8 mouse cellular contexts compared by ENCODE assay signal in the genomic region with DNA sequence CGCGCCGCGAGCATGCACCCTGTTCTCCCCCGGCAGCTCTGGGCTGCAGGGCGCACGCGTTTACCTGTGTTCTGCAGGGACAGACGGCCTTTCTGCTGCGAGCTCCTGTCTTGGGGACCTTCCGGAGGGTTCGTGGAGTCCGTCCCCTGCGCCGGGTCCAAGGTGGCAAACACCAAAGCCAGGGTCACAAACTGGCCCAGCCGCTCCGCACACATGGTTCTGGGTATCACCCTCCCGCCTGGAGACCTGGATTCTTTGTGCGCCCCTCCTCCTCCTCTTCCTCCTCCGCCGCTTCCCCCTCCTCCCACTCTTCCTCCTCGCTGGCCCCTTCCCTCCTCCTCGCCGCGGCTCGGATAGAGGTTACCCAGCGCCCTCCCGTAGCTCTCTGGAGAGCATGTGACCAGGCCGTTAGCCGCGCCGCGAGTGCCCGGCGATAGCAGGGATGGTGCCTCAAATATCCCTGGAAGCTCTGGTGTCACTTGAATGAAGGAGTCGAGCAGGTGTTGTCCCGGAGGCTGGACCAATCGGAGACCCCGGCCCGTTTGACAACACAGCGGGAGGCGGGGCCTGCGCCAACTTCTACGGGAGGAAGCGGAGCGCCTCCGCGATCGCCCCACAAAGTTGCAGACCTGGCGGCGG. TPM values are rescaled to one million over a fixed set of nuclear protein-coding genes. Genes with fewer than 3 reads are reported as not detected.
A peak's percentile ranks its signal among the peaks of the same experiment; 100 is the strongest.
DNase-seq lines count a peak whose midpoint lies in the region; ATAC-seq and TF ChIP-seq lines count a peak whose summit lies in the region.

Stc2 (minus strand) TSS at position 427 of the 639 bp plus-strand sequence.

- H3K27ac ChIP-seq in limb, embryonic 14.5 days (replicated peaks; ENCODE audit: low read depth, low read length) = peak within 1 kb of the TSS; percentile 8; the same call in 1 of the 2 replicates

- peaks cover 10% of the 10 kb centered on the region; the same call in 1 of the 2 replicates for H3K4me1 ChIP-seq in limb, embryonic 14.5 days (ENCODE audit: control insufficient read depth, insufficient read depth, low read length)

- peak; percentile 88 for ATAC-seq in limb, embryonic 14.5 days (ENCODE audit: low FRiP score, low read depth)

- peaks cover 7% of the 10 kb centered on the region for H3K79me2 ChIP-seq in myocyte (ENCODE audit: control insufficient read depth, insufficient read depth)

- H3K9me3 ChIP-seq in limb, embryonic 14.5 days (ENCODE audit: control insufficient read depth, low read length) = no peaks in the 10 kb centered on the region

- WGBS in limb, embryonic 14.5 days = under 1% methylated on average over 34 of the region's 51 CpGs

- no peaks in the 10 kb centered on the region for H3K36me3 ChIP-seq in limb, embryonic 14.5 days (ENCODE audit: control insufficient read depth, insufficient read depth, low read length)
- no peaks in the 10 kb centered on the region for H3K36me3 ChIP-seq in myocyte (ENCODE audit: control insufficient read depth, insufficient read depth)

- no peak for TF ChIP-seq POLR2A in limb, embryonic 14.5 days (IDR thresholded peaks at IDR 0.05; ENCODE audit: borderline replicate concordance, extremely low read depth, insufficient read depth, insufficient read length)
- peak; percentile 86 for TF ChIP-seq POLR2A in myocyte (IDR thresholded peaks at IDR 0.05; ENCODE audit: insufficient read length, low read depth)

- peak within 1 kb of the TSS; percentile 47 for H3K9ac ChIP-seq in limb, embryonic 14.5 days (ENCODE audit: low read depth, low read length, severe bottlenecking)

- peak within 1 kb of the TSS; percentile 83 for H3ac ChIP-seq in myocyte (ENCODE audit: control insufficient read depth, insufficient read length)

- H3K27me3 ChIP-seq in limb, embryonic 14.5 days (ENCODE audit: control insufficient read depth, insufficient read depth, low read length) = peaks cover 50% of the 10 kb centered on the region
- no peaks in the 10 kb centered on the region for H3K27me3 ChIP-seq in myocyte (ENCODE audit: control insufficient read depth, insufficient read depth, insufficient read length)

- peak within 1 kb of the TSS; percentile 98 for H3K4me2 ChIP-seq in limb, embryonic 14.5 days (replicated peaks; ENCODE audit: low read depth, low read length, severe bottlenecking)
- H3K4me2 ChIP-seq in myocyte (ENCODE audit: low read depth) = peak within 1 kb of the TSS; percentile 87

- peak; percentile 40 to 70 for DNase-seq in cerebellum, postnatal 4 days (ENCODE audit: low spot score in 2 of 2)
- no peak for DNase-seq in cerebellum, adult 11 months
- DNase-seq in embryo, embryonic 9.5 days (ENCODE audit: extremely low spot score) = peak; percentile 86
- DNase-seq in heart, adult 18-20 months = peak; percentile 86 to 88
- DNase-seq in kidney, adult 18-20 months = peak; percentile 62
- DNase-seq in limb, embryonic 14.5 days (ENCODE audit: low spot score) = peak; percentile 73
- DNase-seq in testis, postnatal 14 days (ENCODE audit: low spot score) = peak; percentile 81

- peak within 1 kb of the TSS; percentile 57 for H3K4me3 ChIP-seq in limb, embryonic 14.5 days (replicated peaks; ENCODE audit: low read length)
- H3K4me3 ChIP-seq in myocyte = peak within 1 kb of the TSS; percentile 95

TF ChIP-seq in myocyte, 11 proteins besides CTCF, POLR2A, EP300 and RAD21:
- no peak for TF ChIP-seq TCF3 (IDR thresholded peaks at IDR 0.05; ENCODE audit: insufficient read length, low read depth)
- no peak for TF ChIP-seq E2F4 (IDR thresholded peaks at IDR 0.05; ENCODE audit: insufficient read depth)
- peak; percentile 12 for TF ChIP-seq REST (IDR thresholded peaks at IDR 0.05; ENCODE audit: insufficient read depth, insufficient read length)
- peak; percentile 25 to 94 (median 94) for TF ChIP-seq MYOD1 (IDR thresholded peaks at IDR 0.05; ENCODE audit: control insufficient read depth in 1 of 3, insufficient read length in 2 of 3, low read depth in 2 of 3)
- peak; percentile 79 for TF ChIP-seq POLR2AphosphoS2 (IDR thresholded peaks at IDR 0.05; ENCODE audit: insufficient read length, low read depth)
- TF ChIP-seq MYOG (IDR thresholded peaks at IDR 0.05; ENCODE audit: control insufficient read depth in 1 of 3, insufficient read depth in 1 of 3, insufficient read length in 2 of 3, low read depth in 2 of 3) = peak in 1 of 3 experiments; percentile 38
- peak; percentile 28 for TF ChIP-seq USF1 (IDR thresholded peaks at IDR 0.05; ENCODE audit: low read depth)

RNA-seq across cellular contexts. Expression of gene Stc2, which starts in this region (rescaled TPM):
- total RNA-seq in heart, adult 18-20 months (2021) = 10 to 100 TPM; 11.4 to 14.5 TPM
- 4.1 and 4.6 TPM in 2 replicates for polyA plus RNA-seq in limb, embryonic 14.5 days (2012; rRNA removed)
- 1.7 and 1.8 TPM in 2 replicates for polyA plus RNA-seq in limb, embryonic 14.5 days (2014; fragmentation: Nextera tagmentation; extraction: Ambion mirVana)
- polyA plus RNA-seq in myocyte (2012; fragmentation: generic; extraction: Trizol) = 16.3 TPM
